Mouse (Mus musculus): ENCODE measurements around the gene Fam111a. TPM values are rescaled to one million over a fixed set of nuclear protein-coding genes. Genes with fewer than 3 reads are reported as not detected.
A peak's percentile ranks its signal among the peaks of the same experiment; 100 is the strongest.

Fam111a gene
- total and polyA plus RNA-seq, 3 experiments = 47.6 to 103 (median 92.6) TPM

- TF ChIP-seq SMC3 (IDR thresholded peaks at IDR 0.05; ENCODE audit: low read depth, low read length) (peak; percentile 93), CHD1 (IDR thresholded peaks at IDR 0.05; ENCODE audit: low read depth, low read length) (no peak), IRF4 (IDR thresholded peaks at IDR 0.05; ENCODE audit: low read depth, low read length) (0 out of 2 replicates have a peak, but pooled peaks have one; percentile 49), ELF1 (IDR thresholded peaks at IDR 0.05; ENCODE audit: low read depth, low read length) (no peak), RAD21 (IDR thresholded peaks at IDR 0.05; ENCODE audit: low read depth, low read length) (peak; percentile 99), ZMIZ1 (IDR thresholded peaks at IDR 0.05; ENCODE audit: low read depth, low read length) (no peak), MXI1 (IDR thresholded peaks at IDR 0.05; ENCODE audit: low read depth, low read length) (peak; percentile 30; the same call in 1 of the 2 replicates), BHLHE40 (IDR thresholded peaks at IDR 0.05; ENCODE audit: low read depth, low read length) (peak; percentile 41), ZNF384 (IDR thresholded peaks at IDR 0.05; ENCODE audit: low read depth, low read length) (peak; percentile 95), MAX (IDR thresholded peaks at IDR 0.05; ENCODE audit: low read length) (no peak), JUND (conservative IDR thresholded peaks at IDR 0.05; ENCODE audit: low read depth, low read length) (0 out of 2 replicates have a peak, but pooled peaks have one; percentile 39), UBTF (IDR thresholded peaks at IDR 0.05; ENCODE audit: low read depth, low read length) (no peak), USF2 (conservative IDR thresholded peaks at IDR 0.05; ENCODE audit: low read depth, low read length) (no peak), MYC (IDR thresholded peaks at IDR 0.05; ENCODE audit: low read depth, low read length) (peak; percentile 21; the same call in 1 of the 2 replicates), JUN (IDR thresholded peaks at IDR 0.05; ENCODE audit: insufficient read depth, low read depth, low read length) (no peak)
Measured at GRCm38 (mm10) chr19:12517671-12518540, 27.6 kb upstream of the Fam111a start (continued).

- dilution Hi-C loops (cut with MboI; ENCODE audit: extremely low pct_ligation_motif_present, extremely low pct_unique_long_range_greater_than_20kb, low sequenced_read_pairs) = no loop called here
- in situ Hi-C loops (cut with MboI; ENCODE audit: low pct_ligation_motif_present, low pct_unique_long_range_greater_than_20kb, low sequenced_read_pairs) = no loop called here
- Histone ChIP-seq H3K36me3 (replicated peaks in 1 of 2; ENCODE audit: control insufficient read depth in 1 of 2, insufficient read depth in 1 of 2, low read length in 1 of 2) (no peaks in the 10 kb centered on the region), H3K79me2 (replicated peaks; ENCODE audit: control insufficient read depth, extremely low read depth, insufficient read depth, poor library complexity, severe bottlenecking) (no peaks in the 10 kb centered on the region), H3K27me3 (replicated peaks) (no peaks in the 10 kb centered on the region), H3K4me1 (ENCODE audit: control insufficient read depth in 1 of 2, insufficient read depth in 2 of 2) (peaks cover 0 to 2% of the 10 kb centered on the region in 2 experiments; a peak in 1 of 4 replicates), H3K9me3 (replicated peaks; ENCODE audit: low read length) (no peaks in the 10 kb centered on the region), H3K4me2 (ENCODE audit: insufficient read depth, low read depth, poor library complexity, severe bottlenecking) (peak overlapping the region; percentile 97; the same call in 1 of the 2 replicates), H3K4me3 (replicated peaks in 1 of 3; ENCODE audit: low read depth in 2 of 3, low read length in 2 of 3, poor library complexity in 1 of 3) (peak overlapping the region; percentile 61 to 78 (median 74)), H3K9ac (ENCODE audit: insufficient read depth, low read depth) (peak overlapping the region; percentile 84; the same call in 1 of the 2 replicates), H3K27ac (ENCODE audit: insufficient read depth, low read depth) (no peak overlapping the region)
- no peak for DNase-seq (ENCODE audit: extremely low read depth)
- TF ChIP-seq JUND (conservative IDR thresholded peaks at IDR 0.05; ENCODE audit: low read depth, low read length) = no peak
- TF ChIP-seq MYC (IDR thresholded peaks at IDR 0.05; ENCODE audit: low read depth, low read length) = no peak
Measured at GRCm38 (mm10) chr19:12518541-12518890, 27.0 kb upstream of the Fam111a start.

- no peak overlapping the region for H3K9ac ChIP-seq (ENCODE audit: insufficient read depth, low read depth)
- in situ Hi-C loops (cut with MboI; ENCODE audit: low pct_ligation_motif_present, low pct_unique_long_range_greater_than_20kb, low sequenced_read_pairs) (no loop called here), dilution Hi-C loops (cut with MboI; ENCODE audit: extremely low pct_ligation_motif_present, extremely low pct_unique_long_range_greater_than_20kb, low sequenced_read_pairs) (no loop called here)
- H3K9me3 ChIP-seq (replicated peaks; ENCODE audit: low read length) = no peaks in the 10 kb centered on the region
- no peak overlapping the region for H3K4me2 ChIP-seq (ENCODE audit: insufficient read depth, low read depth, poor library complexity, severe bottlenecking)
- no peak for TF ChIP-seq POLR2A (IDR thresholded peaks at IDR 0.05; ENCODE audit: low read depth, low read length)
- no peak for TF ChIP-seq HCFC1 (IDR thresholded peaks at IDR 0.05; ENCODE audit: low read depth, low read length)
- TF ChIP-seq KAT2A (IDR thresholded peaks at IDR 0.05; ENCODE audit: insufficient replicate concordance, low read length) = no peak
- TF ChIP-seq TBP (conservative IDR thresholded peaks at IDR 0.05; ENCODE audit: low read depth, low read length) = no peak
- no peak for TF ChIP-seq MYC (IDR thresholded peaks at IDR 0.05; ENCODE audit: low read depth, low read length)
- no peak for TF ChIP-seq UBTF (IDR thresholded peaks at IDR 0.05; ENCODE audit: low read depth, low read length)
- TF ChIP-seq TCF12 (IDR thresholded peaks at IDR 0.05; ENCODE audit: low read depth, low read length) = no peak
- no peak for TF ChIP-seq EP300 (IDR thresholded peaks at IDR 0.05; ENCODE audit: low read length)
- no peak for TF ChIP-seq JUN (IDR thresholded peaks at IDR 0.05; ENCODE audit: insufficient read depth, low read depth, low read length)
- H3K27me3 ChIP-seq (replicated peaks) = no peaks in the 10 kb centered on the region
- H3K36me3 ChIP-seq (replicated peaks in 1 of 2; ENCODE audit: control insufficient read depth in 1 of 2, insufficient read depth in 1 of 2, low read length in 1 of 2) = no peaks in the 10 kb centered on the region
- DNase-seq (ENCODE audit: extremely low read depth) = no peak
- H3K4me1 ChIP-seq (ENCODE audit: control insufficient read depth in 1 of 2, insufficient read depth in 2 of 2) = peaks cover 0 to 7% of the 10 kb centered on the region in 2 experiments; a peak in 1 of 4 replicates
- H3K27ac ChIP-seq (ENCODE audit: insufficient read depth, low read depth) = no peak overlapping the region
- H3K79me2 ChIP-seq (replicated peaks; ENCODE audit: control insufficient read depth, extremely low read depth, insufficient read depth, poor library complexity, severe bottlenecking) = no peaks in the 10 kb centered on the region
- H3K4me3 ChIP-seq (replicated peaks in 1 of 3; ENCODE audit: low read depth in 2 of 3, low read length in 2 of 3, poor library complexity in 1 of 3) = no peak overlapping the region
Measured at GRCm38 (mm10) chr19:12523377-12523776, 22.2 kb upstream of the Fam111a start.
